Mouse (Mus musculus) retina, adult 2 months (tissue): ENCODE results near the gene Pnmal1.
"Not testable (repeated sequence)": the region's sequence is repeated elsewhere in the genome, so short reads cannot be mapped to it uniquely, and the experiment has no call there.

Experiments
- DNase-seq: peaks from one replicate; pipeline ENCODE4 v3.0.0-alpha.2; 2012; ENCODE audit warnings: low read depth, low spot score

Gene Pnmal1

DNA sequence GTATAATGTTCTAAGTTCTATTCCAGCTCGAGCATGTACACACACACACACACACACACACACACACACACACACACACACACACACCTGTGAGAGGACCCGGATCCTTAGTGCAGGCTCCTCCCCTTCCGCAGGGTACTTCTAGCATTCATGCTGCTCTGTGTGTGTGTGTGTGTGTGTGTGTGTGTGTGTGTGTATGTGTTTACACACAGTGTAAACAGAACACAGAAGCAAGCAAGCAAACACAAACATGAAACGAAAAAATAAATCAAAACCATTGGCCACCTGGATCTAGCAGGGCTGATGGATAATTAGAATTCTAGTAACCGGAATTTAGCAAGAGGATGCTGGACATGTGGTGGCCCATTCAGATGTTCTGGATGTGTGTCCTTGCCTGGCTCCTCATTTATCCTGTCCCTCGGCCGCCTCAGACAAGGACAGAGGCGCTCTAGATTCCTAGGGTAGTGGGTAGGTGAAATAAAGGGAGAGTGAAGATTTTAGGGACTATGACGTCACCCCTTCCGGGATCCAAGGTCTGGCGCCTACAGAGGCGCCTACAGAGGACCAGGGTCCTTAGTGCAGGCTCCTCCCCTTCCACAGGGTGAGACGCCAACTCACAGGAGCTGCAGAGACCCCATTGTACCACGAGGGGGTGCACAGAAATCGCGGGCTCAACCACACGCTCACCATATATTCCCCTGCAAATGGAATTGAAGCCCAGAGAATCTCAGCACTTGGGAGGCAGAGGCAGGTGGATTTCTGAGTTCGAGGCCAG, 8.4 kb upstream of the Pnmal1 start:
- DNase-seq, result no peak

DNA sequence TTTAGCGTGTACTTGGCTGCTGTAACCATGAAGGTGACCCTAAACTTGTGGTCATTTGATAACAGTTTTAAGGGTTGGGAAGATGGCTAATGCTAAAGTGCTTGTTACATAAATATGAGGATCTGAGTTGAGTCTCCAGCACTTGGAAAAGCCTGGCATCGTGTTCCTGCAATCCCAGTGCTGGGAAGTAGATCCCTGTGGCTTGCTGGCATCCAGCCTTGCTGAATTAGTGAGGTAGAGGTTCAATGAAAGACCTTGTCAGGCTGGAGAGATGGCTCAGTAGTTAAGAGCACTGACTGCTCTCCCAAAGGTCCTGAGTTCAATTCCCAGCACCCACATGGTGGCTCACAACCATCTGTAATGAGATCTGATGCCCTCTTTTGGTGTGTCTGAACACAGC, 5.7 kb upstream of the Pnmal1 start:
- not testable (repeated sequence) for DNase-seq

- DNase-seq, result no peak
Observed at GRCm38 (mm10) chr7:16955712-16956111, 3.8 kb upstream of the Pnmal1 start.

DNA sequence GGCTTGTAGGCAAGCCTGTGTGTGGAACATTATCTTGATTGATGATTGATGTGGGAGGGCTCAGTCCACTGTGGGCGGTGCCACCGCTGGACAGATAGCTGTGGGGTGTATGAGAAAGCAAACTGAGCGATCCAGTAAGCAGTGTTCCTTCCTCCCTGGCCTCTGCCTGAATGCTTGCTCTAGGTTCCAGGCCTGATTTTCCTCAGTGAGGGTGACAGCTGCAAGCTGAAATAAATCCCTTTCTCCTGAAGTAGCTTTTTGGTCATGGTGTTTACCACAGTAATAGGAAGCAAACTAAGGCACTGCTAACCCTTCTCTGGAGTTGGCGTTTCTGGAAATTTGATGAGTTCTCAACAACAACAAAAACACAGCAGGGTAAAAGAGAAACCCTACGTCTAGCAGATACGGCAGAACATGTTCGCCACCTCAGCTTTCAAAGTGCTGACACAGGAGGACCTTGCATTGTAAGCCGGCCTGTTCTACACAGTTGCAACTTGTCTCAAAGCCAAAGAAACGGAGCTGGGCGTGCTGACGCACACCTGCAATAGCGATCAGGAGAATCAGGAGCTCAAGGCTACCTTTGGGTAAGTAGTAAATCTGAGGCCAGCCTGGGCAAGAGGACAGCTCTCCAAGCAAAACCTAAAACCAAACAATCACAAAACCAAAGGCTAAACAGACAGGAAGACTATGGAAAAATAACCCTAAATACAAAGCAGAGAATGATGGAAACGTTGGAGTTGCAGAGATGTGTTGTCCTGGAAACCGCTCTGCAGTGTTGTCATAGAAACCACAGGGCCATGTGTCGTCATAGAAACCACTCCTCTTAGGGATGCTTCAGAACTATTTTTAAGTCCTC, 2.8 kb upstream of the Pnmal1 start:
- DNase-seq, result no peak

DNA sequence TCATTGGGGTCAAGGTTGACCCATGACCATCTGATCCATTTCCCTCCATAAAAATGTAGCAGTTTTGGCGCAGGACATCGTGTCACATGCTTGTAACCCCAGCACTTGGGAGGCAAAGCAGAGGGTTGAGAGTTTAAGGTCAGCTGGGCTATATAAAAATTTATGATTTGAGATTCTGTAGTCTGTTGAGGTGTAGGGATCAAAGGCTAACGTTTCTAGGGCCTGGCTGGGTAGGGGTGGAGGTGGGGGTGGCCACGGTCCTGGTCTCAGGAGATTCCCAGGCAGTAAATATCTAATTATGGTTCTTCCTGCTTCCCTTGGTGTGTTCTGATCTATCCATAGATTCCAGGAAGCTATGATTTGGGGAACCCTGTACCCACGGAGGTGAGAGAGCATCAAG, 2.2 kb downstream of the Pnmal1 start:
- no peak for DNase-seq

DNA sequence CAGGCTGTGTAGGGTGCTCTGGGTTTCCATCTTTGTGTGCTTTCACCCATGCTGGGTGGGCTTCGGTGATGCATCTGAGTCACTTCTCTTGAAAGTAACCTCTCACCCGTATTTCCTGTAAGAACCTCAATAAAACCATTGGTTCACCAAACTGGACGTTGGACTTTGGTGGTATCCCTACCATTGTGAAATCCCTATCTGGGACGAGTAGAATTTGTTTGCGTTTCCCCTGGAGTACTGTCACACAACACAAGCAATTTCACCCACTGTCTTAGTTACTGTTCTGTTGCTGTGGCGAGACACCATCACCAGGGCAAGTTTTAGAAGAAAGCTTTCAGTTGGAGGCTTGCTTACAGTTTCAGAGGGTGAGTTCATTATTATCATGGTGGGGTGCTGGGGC, 8.9 kb downstream of the Pnmal1 start:
- DNase-seq, result no peak

GRCm38 (mm10) chr7:16971160-16971559, 11.7 kb downstream of the Pnmal1 start:
- no peak for DNase-seq

DNA sequence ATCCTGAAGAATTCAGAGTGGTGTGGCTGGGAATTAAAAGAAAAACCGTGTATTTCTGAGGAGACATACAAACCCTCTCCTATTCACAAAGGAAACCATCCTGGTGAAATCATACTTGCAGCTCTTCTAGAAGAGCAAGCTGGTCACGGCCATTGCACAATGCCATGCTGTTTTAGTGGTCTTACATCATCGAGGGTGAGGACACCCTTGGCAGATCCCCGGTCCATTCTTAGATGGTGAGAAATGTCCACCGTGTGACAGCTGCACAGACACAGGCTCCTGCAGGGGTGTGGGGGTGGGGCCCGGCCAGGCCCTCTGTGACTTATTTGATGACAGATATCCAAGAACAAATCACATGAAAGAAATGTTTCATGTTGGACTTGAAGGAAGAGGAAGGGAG, 14.5 kb downstream of the Pnmal1 start:
- no peak for DNase-seq

GRCm38 (mm10) chr7:16976298-16976697, 16.8 kb downstream of the Pnmal1 start:
- DNase-seq, result no peak

GRCm38 (mm10) chr7:16978173-16978572, 18.7 kb downstream of the Pnmal1 start:
- DNase-seq, result no peak

DNA sequence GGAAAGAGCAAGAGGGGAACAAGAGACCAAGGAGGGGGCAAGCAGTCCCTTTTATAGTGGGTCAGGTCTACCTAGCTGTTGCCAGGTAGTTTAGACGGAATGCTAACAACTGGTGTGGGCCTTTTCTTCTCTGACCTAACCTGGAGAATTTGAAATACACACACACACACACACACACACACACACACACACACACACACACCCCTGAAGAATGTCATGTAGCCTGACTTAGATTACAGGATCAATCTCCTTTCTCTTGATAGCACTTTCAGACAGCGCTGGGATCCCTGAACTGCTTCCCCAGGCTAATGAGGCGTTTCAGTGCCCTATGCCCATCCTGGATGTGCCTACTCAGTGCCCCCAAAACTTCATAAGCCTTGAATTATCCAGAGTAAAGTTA, 19.1 kb downstream of the Pnmal1 start:
- no peak for DNase-seq

DNA sequence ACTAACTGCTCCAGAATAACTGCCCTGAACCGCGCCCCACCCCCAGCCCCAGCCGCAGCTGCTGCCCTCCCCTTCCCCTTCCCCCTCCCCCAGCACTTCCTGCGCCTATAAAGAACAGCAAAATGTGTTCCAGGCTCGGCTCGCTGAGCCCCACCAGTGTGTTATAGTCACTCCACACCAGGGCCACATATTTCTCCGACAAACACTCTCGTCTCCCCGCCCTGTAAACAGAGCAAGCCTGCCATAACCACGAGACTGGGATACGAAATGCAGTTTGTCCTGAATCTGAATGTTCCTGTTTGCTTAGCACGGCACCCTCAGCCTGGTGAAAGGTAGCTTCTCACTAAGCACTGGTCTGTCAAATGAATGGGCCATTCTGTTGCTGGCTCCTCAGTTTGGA, 20.9 kb downstream of the Pnmal1 start:
- no peak for DNase-seq

- peak; percentile 50 for DNase-seq
Observed at GRCm38 (mm10) chr7:16982859-16983568, 23.5 kb downstream of the Pnmal1 start, which contains the start of gene Gm42372. Gene Gm42372 (plus strand): TSS chr7:16983086.

DNA sequence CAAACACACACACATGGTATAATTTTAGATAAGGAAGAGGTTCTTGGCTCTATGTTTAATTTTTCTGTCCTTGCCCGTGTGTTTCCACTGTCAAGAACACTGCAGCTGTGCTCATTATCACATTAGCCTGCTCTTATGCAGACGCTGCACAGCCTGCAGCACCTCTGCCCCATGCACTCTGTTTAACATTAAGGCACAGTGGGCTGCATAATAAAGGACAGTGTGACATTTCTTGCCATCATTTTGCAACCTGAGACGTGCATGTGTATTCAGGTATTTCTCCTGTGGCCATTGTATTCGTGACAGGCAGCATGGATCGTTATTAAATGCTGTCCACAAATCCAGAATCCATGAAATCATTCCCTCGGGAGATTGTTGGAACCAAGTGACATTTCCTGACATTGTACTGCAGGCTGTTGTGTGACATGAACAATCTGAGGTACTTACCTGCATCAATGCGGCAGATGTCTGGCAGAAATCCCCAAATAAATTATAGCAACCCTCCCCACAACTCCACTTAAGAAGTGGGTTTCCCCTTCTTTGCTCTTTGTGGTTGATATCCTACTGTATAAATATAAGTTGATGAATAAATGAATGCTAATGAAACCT, 28.2 kb downstream of the Pnmal1 start:
- DNase-seq, result no peak

GRCm38 (mm10) chr7:16988405-16988804, 28.9 kb downstream of the Pnmal1 start:
- DNase-seq, result no peak

DNA sequence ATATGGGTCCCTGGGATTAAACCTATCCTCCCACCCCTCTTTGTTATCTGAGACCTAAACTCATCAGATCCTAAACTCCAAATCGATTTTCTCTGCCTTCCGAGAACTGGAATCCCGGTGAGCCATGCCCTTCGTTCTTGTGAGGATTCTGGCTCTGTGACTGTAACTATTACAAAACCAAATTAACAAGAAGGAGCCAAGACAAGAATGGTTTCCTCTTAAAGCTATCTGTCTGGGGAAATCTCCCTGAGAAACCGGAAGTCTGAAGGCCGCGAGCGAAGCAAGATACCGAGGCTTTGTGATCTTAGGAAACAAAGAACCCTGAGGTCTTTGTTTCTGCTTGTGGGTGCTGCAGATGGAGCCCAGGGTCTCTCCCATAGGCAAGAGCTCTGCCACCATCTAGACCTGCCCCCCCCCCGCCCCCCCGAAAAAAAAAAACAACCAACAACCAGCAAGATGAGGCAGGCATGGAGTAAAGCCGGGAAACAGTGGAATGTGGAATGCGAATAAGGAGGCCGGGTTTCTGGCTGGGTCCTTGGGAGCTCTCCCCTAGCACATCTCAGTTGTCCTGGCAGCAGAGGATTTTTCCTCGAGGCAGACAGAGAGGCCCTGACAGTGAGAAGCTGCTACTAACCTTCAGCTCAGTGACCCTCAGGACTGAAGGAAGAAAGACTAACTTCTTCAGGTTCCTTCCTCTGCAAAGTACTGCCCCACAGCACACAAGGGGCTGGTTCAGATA, 30.7 kb downstream of the Pnmal1 start:
- no peak for DNase-seq

GRCm38 (mm10) chr7:16991681-16992450, 32.4 kb downstream of the Pnmal1 start:
- no peak for DNase-seq

DNA sequence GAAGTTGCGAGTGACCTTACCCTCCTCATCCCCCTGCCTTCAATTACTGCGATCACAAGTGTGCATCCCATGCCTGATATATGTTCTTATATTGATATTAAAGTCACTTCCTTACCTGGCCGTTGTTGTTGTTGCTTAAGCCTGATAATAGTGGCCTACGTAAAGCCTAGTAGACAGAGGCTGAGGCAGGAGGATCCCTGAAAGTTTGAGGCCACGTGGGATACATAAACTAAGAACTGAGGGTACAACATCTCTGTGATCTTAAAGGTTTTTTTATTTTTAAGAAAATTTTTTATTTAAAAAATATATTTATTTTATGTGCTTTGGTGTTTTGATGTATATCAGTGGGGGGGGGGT, 33.0 kb downstream of the Pnmal1 start, which contains the start of gene Ccdc8:
Ccdc8 (plus strand) TSS at position 258 of the 357 bp plus-strand sequence.
- no peak for DNase-seq

GRCm38 (mm10) chr7:16993651-16994399, 34.3 kb downstream of the Pnmal1 start:
- DNase-seq, result no peak

DNA sequence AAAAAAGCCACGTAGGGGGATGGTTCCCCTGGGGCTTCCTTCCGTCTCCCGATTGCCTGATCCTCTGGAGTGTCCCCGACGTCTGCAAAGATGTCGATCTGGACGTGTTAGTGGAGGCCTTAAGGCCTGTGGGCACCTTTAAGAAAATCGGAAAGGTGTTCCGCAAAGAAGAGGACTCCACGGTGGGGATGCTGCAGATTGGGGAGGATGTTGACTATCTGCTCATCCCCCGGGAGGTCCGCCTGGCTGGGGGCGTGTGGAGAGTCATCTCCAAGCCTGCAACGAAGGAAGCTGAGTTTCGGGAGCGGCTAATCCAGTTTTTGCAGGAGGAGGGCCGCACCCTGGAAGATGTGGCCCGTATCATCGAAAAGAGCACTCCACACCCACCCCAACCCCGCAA, 34.9 kb downstream of the Pnmal1 start:
- DNase-seq, result no peak
